Mouse (Mus musculus): Measurements from ENCODE around the gene Gapdhs. TPM values are rescaled to one million over a fixed set of nuclear protein-coding genes. Genes with fewer than 3 reads are reported as not detected.

Gene Gapdhs
- 0.13 and 0.17 TPM in 2 replicates for polyA plus RNA-seq (2012; rRNA removed)

GRCm38 (mm10) chr7:30743617-30744016 lies at the start of gene Gapdhs:
TSS of gene Gapdhs (minus strand) at chr7:30743681.

GRCm38 (mm10) chr7:30787377-30788022 lies 44.0 kb upstream of the Gapdhs start, which contains the start of gene Krtdap:
TSS of gene Krtdap (plus strand) at chr7:30787896.

GRCm38 (mm10) chr7:30763456-30763855 lies 20.0 kb upstream of the Gapdhs start, which contains the start of gene Dmkn:
TSS of gene Dmkn (plus strand) at chr7:30763756.

GRCm38 (mm10) chr7:30751086-30751669 lies 7.7 kb upstream of the Gapdhs start, which contains the start of gene Sbsn:
TSS of gene Sbsn (plus strand) at chr7:30751471.

GRCm38 (mm10) chr7:30729396-30730063 lies 14.0 kb downstream of the Gapdhs start, which contains the start of gene Tmem147:
TSS of gene Tmem147 (minus strand) at chr7:30729540.

GRCm38 (mm10) chr7:30711942-30712341 lies 31.5 kb downstream of the Gapdhs start, which contains the start of gene Atp4a:
TSS of gene Atp4a (plus strand) at chr7:30712209.

GRCm38 (mm10) chr7:30698589-30698988 lies 44.9 kb downstream of the Gapdhs start, which contains the start of gene 2200002J24Rik:
TSS of gene 2200002J24Rik (plus strand) at chr7:30698926.

Other genes with a start within 250 kb of the Gapdhs start
- gene Arhgap33, start 208.6 kb downstream of the Gapdhs start, polyA plus RNA-seq (2012; rRNA removed) = 165 and 210 TPM in 2 replicates
- gene Hspb6, start 191.5 kb downstream of the Gapdhs start, polyA plus RNA-seq (2012; rRNA removed) = 7.0 and 8.7 TPM in 2 replicates
- gene Proser3, start 191.4 kb downstream of the Gapdhs start, polyA plus RNA-seq (2012; rRNA removed) = 20.1 and 22.2 TPM in 2 replicates
- 47.1 and 50.2 TPM in 2 replicates for gene Lin37, start 183.8 kb downstream of the Gapdhs start, polyA plus RNA-seq (2012; rRNA removed)
- 85.4 and 92.4 TPM in 2 replicates for gene U2af1l4, start 180.4 kb downstream of the Gapdhs start, polyA plus RNA-seq (2012; rRNA removed)
- gene Gm49396, start 180.3 kb downstream of the Gapdhs start, polyA plus RNA-seq (2012; rRNA removed) = 4.8 and 6.0 TPM in 2 replicates
- 131 and 143 TPM in 2 replicates for gene Psenen, start 180.1 kb downstream of the Gapdhs start, polyA plus RNA-seq (2012; rRNA removed)
- gene Igflr1, start 178.3 kb downstream of the Gapdhs start, polyA plus RNA-seq (2012; rRNA removed) = 6.7 and 6.8 TPM in 2 replicates
- gene Kmt2b, start 155.0 kb downstream of the Gapdhs start, polyA plus RNA-seq (2012; rRNA removed) = 49.7 and 51.5 TPM in 2 replicates
- 0.24 and 0.32 TPM in 2 replicates for gene Zbtb32, start 144.8 kb downstream of the Gapdhs start, polyA plus RNA-seq (2012; rRNA removed)
- gene Upk1a, start 130.8 kb downstream of the Gapdhs start, polyA plus RNA-seq (2012; rRNA removed) = 1.9 TPM in 2 replicates
- 1,148 and 1,214 TPM in 2 replicates for gene Cox6b1, start 117.5 kb downstream of the Gapdhs start, polyA plus RNA-seq (2012; rRNA removed)
- not detected in 2 replicates for gene Etv2, start 107.8 kb downstream of the Gapdhs start, polyA plus RNA-seq (2012; rRNA removed)
- 73.9 and 80.1 TPM in 2 replicates for gene Rbm42, start 93.4 kb downstream of the Gapdhs start, polyA plus RNA-seq (2012; rRNA removed)
- gene Haus5, start 78.7 kb downstream of the Gapdhs start, polyA plus RNA-seq (2012; rRNA removed) = 22.4 and 23.9 TPM in 2 replicates
- not detected in 2 replicates for gene Pmis2, start 72.1 kb downstream of the Gapdhs start, polyA plus RNA-seq (2012; rRNA removed)
- not detected in 2 replicates for gene 2200002J24Rik, start 44.8 kb downstream of the Gapdhs start, polyA plus RNA-seq (2012; rRNA removed)
- 2.9 and 3.7 TPM in 2 replicates for gene Atp4a, start 31.5 kb downstream of the Gapdhs start, polyA plus RNA-seq (2012; rRNA removed)
- gene Tmem147, start 14.1 kb downstream of the Gapdhs start, polyA plus RNA-seq (2012; rRNA removed) = 226 TPM in 2 replicates
- gene Sbsn, start 7.8 kb upstream of the Gapdhs start, polyA plus RNA-seq (2012; rRNA removed) = 4.8 and 16.7 TPM in 2 replicates
- gene Dmkn, start 20.1 kb upstream of the Gapdhs start, polyA plus RNA-seq (2012; rRNA removed) = 4.2 and 71.6 TPM in 2 replicates
- gene Krtdap, start 44.2 kb upstream of the Gapdhs start, polyA plus RNA-seq (2012; rRNA removed) = 0.41 and 2.3 TPM in 2 replicates
- 0.12 and 0.36 TPM in 2 replicates for gene Ffar2, start 80.1 kb upstream of the Gapdhs start, polyA plus RNA-seq (2012; rRNA removed)
- gene Ffar3, start 112.5 kb upstream of the Gapdhs start, polyA plus RNA-seq (2012; rRNA removed) = 0.04 TPM in 1 of 2 replicates, not detected in the other
- gene Ffar1, start 117.9 kb upstream of the Gapdhs start, polyA plus RNA-seq (2012; rRNA removed) = not detected in 2 replicates
- gene Cd22, start 136.7 kb upstream of the Gapdhs start, polyA plus RNA-seq (2012; rRNA removed) = 0.05 and 0.28 TPM in 2 replicates
- 2.1 and 3.7 TPM in 2 replicates for gene Mag, start 171.2 kb upstream of the Gapdhs start, polyA plus RNA-seq (2012; rRNA removed)
- not detected in 2 replicates for gene Hamp2, start 181.0 kb upstream of the Gapdhs start, polyA plus RNA-seq (2012; rRNA removed)
- 0.30 TPM in 1 of 2 replicates, not detected in the other for gene Hamp, start 200.4 kb upstream of the Gapdhs start, polyA plus RNA-seq (2012; rRNA removed)
- 151 and 162 TPM in 2 replicates for gene Usf2, start 213.1 kb upstream of the Gapdhs start, polyA plus RNA-seq (2012; rRNA removed)
- 15.1 and 19.2 TPM in 2 replicates for gene Lsr, start 229.8 kb upstream of the Gapdhs start, polyA plus RNA-seq (2012; rRNA removed)
- gene Fam187b, start 230.1 kb upstream of the Gapdhs start, polyA plus RNA-seq (2012; rRNA removed) = 0.39 and 0.44 TPM in 2 replicates

Data from central nervous system, embryonic 18 days (tissue).